Mouse (Mus musculus) MEL (cell line): ENCODE results near the gene Mettl13. TPM values are rescaled to one million over a fixed set of nuclear protein-coding genes. Genes with fewer than 3 reads are reported as not detected.
A peak's percentile ranks its signal among the peaks of the same experiment; 100 is the strongest.

Experiments used
- DNase-seq: peaks from one replicate; pipeline ENCODE4 v3.0.0; 2011; ENCODE audit warnings: low read depth, low spot score
- H3K27ac ChIP-seq: 2 replicates; pipeline ENCODE4 v1.5.1; 2012; ENCODE audit warnings: low read depth, mild to moderate bottlenecking, control low read depth, low read length, moderate library complexity; ENCODE audit not compliant: control insufficient read depth
- H3K27me3 ChIP-seq, 2 experiments: fragments of 150-350 bp in 1 of 2; sonication (generic) in 1 of 2; 2 replicates each; pipeline ENCODE4 v1.6.1; 2012; ENCODE audit warnings: low read length in 2 of 2, mild to moderate bottlenecking in 2 of 2, improper control_type of control experiment in 1 of 2, moderate library complexity in 1 of 2; ENCODE audit not compliant: insufficient read depth in 2 of 2, control insufficient read depth in 1 of 2
- H3K36me3 ChIP-seq, 2 experiments: 2 replicates each; pipeline ENCODE4 v1.6.1; 2012 to 2014; ENCODE audit warnings: low read length in 2 of 2, improper control_type of control experiment in 1 of 2, inconsistent platforms in 1 of 2, mild to moderate bottlenecking in 1 of 2; ENCODE audit not compliant: insufficient read depth in 2 of 2, control insufficient read depth in 1 of 2
- H3K4me1 ChIP-seq, 2 experiments: fragments of 150-350 bp in 1 of 2; sonication (generic) in 1 of 2; 2 replicates each; pipeline ENCODE4 v1.6.1; 2012; ENCODE audit warnings: low read length in 2 of 2, improper control_type of control experiment in 1 of 2, mild to moderate bottlenecking in 1 of 2; ENCODE audit not compliant: insufficient read depth in 2 of 2, control insufficient read depth in 1 of 2
- H3K4me3 ChIP-seq, 2 experiments: fragments of 150-350 bp in 1 of 2; sonication (generic) in 1 of 2; 2 replicates each; pipeline ENCODE4 v1.5.1; 2012; ENCODE audit warnings: low read depth in 2 of 2, low read length in 2 of 2, mild to moderate bottlenecking in 2 of 2, moderate library complexity in 2 of 2, control low read depth in 1 of 2, improper control_type of control experiment in 1 of 2; ENCODE audit not compliant: control insufficient read depth in 1 of 2, insufficient read depth in 1 of 2
- H3K79me2 ChIP-seq: 2 replicates; pipeline ENCODE4 v1.6.1; 2012; ENCODE audit warnings: mild to moderate bottlenecking, low read length, moderate library complexity; ENCODE audit not compliant: control insufficient read depth, poor library complexity, insufficient read depth
- H3K9ac ChIP-seq: 2 replicates; pipeline ENCODE4 v1.6.1; 2012; ENCODE audit warnings: low read depth, mild to moderate bottlenecking, control low read depth, low read length, moderate library complexity; ENCODE audit not compliant: control insufficient read depth, poor library complexity, severe bottlenecking
- H3K9me3 ChIP-seq: fragments of 150-350 bp; sonication (generic); replicated peaks from 2 replicates; pipeline ENCODE4 v1.6.1; 2012; ENCODE audit warnings: mild to moderate bottlenecking, low read length, improper control_type of control experiment, moderate library complexity; ENCODE audit not compliant: insufficient read depth
- BHLHE40 ChIP-seq: IDR thresholded peaks from 2 replicates; pipeline ENCODE4 v1.6.1; 2012; ENCODE audit warnings: low read depth, mild to moderate bottlenecking, inconsistent platforms, low read length, improper control_type of control experiment, borderline replicate concordance
- CHD1 ChIP-seq: IDR thresholded peaks from 2 replicates; pipeline ENCODE4 v1.6.1; 2012; ENCODE audit warnings: low read depth, mild to moderate bottlenecking, inconsistent platforms, low read length, improper control_type of control experiment
- CHD2 ChIP-seq: IDR thresholded peaks from 2 replicates; pipeline ENCODE4 v1.6.1; 2011; ENCODE audit warnings: low read length, improper control_type of control experiment
- ELF1 ChIP-seq: IDR thresholded peaks from 2 replicates; pipeline ENCODE4 v1.6.1; 2014; ENCODE audit warnings: low read depth, mild to moderate bottlenecking, inconsistent platforms, low read length, improper control_type of control experiment, moderate library complexity
- EP300 ChIP-seq, 2 experiments: IDR thresholded peaks; 2 replicates each; pipeline ENCODE4 v1.6.1; 2011; ENCODE audit warnings: improper control_type of control experiment in 2 of 2, low read length in 2 of 2, low read depth in 1 of 2, mild to moderate bottlenecking in 1 of 2
- ETS1 ChIP-seq: IDR thresholded peaks from 2 replicates; pipeline ENCODE4 v1.6.1; 2012; ENCODE audit warnings: low read depth, mild to moderate bottlenecking, inconsistent platforms, low read length, improper control_type of control experiment, moderate library complexity
- GABPA ChIP-seq: IDR thresholded peaks from 2 replicates; pipeline ENCODE4 v1.6.1; 2012; ENCODE audit warnings: low read depth, mild to moderate bottlenecking, inconsistent platforms, low read length, improper control_type of control experiment, moderate library complexity
- GATA1 ChIP-seq: IDR thresholded peaks from 2 replicates; pipeline ENCODE4 v1.6.1; 2011; ENCODE audit warnings: low read depth, low read length, improper control_type of control experiment
- KAT2A ChIP-seq: conservative IDR thresholded peaks from 2 replicates; pipeline ENCODE4 v1.6.1; 2012; ENCODE audit warnings: low read depth, low read length, improper control_type of control experiment, inconsistent platforms
- MAFK ChIP-seq: IDR thresholded peaks from 2 replicates; pipeline ENCODE4 v1.6.1; 2011; ENCODE audit warnings: low read depth, mild to moderate bottlenecking, low read length, improper control_type of control experiment, borderline replicate concordance
- MYB ChIP-seq: IDR thresholded peaks from 2 replicates; pipeline ENCODE4 v1.6.1; 2011; ENCODE audit warnings: mild to moderate bottlenecking, low read depth, low read length, improper control_type of control experiment
- RCOR1 ChIP-seq: IDR thresholded peaks from 2 replicates; pipeline ENCODE4 v1.6.1; 2012; ENCODE audit warnings: low read depth, mild to moderate bottlenecking, inconsistent platforms, low read length, improper control_type of control experiment
- USF1 ChIP-seq: IDR thresholded peaks from 2 replicates; pipeline ENCODE4 v1.6.1; 2014; ENCODE audit warnings: low read depth, mild to moderate bottlenecking, inconsistent platforms, low read length, improper control_type of control experiment, moderate library complexity
- ZC3H11A ChIP-seq: IDR thresholded peaks from 2 replicates; pipeline ENCODE4 v1.6.1; 2012; ENCODE audit warnings: low read depth, mild to moderate bottlenecking, inconsistent platforms, low read length, improper control_type of control experiment
- polyA plus RNA-seq, 2 experiments: library from polyadenylated mRNA; stranded (reverse) in 1 of 2; unstranded in 1 of 2; fragments of >175 nt in 1 of 2; fragments of >200 nt in 1 of 2; gene quantifications; 2 replicates each; pipeline versions ENCODE4 v1.2.1 to v1.2.4; 2012; ENCODE audit warnings: low replicate concordance in 2 of 2, low read depth in 1 of 2; ENCODE audit not compliant: insufficient read length in 2 of 2, insufficient read depth in 1 of 2, missing spikeins in 1 of 2
- total RNA-seq: library from RNA; depleted of rRNA; stranded (reverse); fragments of 300-350 nt; gene quantifications from 2 replicates; pipeline ENCODE4 v1.2.3, GENCODE M21; 2012; rRNA removed

Gene Mettl13
- total and polyA plus RNA-seq, 3 experiments, result 29.1 to 60.1 TPM; not detected in 1

- Histone ChIP-seq H3K9ac (no peak overlapping the region), H3K27me3 (no peaks in the 10 kb centered on the region; a peak in 1 of 4 replicates), H3K4me1 (peaks cover 2 to 17% of the 10 kb centered on the region in 2 experiments), H3K9me3 (no peaks in the 10 kb centered on the region), H3K4me3 (no peak overlapping the region), H3K79me2 (no peaks in the 10 kb centered on the region), H3K27ac (no peak overlapping the region), H3K36me3 (peaks cover 0 to 27% of the 10 kb centered on the region in 2 experiments; a peak in 2 of 4 replicates)
- TF ChIP-seq ZC3H11A (no peak), GABPA (no peak), RCOR1 (no peak), USF1 (no peak), KAT2A (no peak), ETS1 (no peak), ELF1 (no peak), CHD2 (no peak), CHD1 (no peak), MAFK (no peak), BHLHE40 (no peak)
- no peak for DNase-seq
Measured at GRCm38 (mm10) chr1:162506516-162506915, 41.8 kb downstream of the Mettl13 start.

GRCm38 (mm10) chr1:162505649-162506048 lies 42.7 kb downstream of the Mettl13 start:
- TF ChIP-seq GATA1 (peak; percentile 44; the same call in 1 of the 2 replicates), MYB (no peak), RCOR1 (peak; percentile 53; the same call in 1 of the 2 replicates), EP300 (IDR thresholded peaks at IDR 0.05; ENCODE audit: low read depth in 1 of 2, low read length in 2 of 2) (peak in 1 of 2 experiments; percentile 64; a peak in 1 of 4 replicates)
- TF ChIP-seq, all 39 proteins: peak for 3
- peak; percentile 73 for DNase-seq
- Histone ChIP-seq H3K79me2 (no peaks in the 10 kb centered on the region), H3K27ac (peak overlapping the region; percentile 46), H3K4me3 (no peak overlapping the region; a peak in 1 of 4 replicates), H3K9me3 (no peaks in the 10 kb centered on the region), H3K4me1 (peaks cover 2 to 17% of the 10 kb centered on the region in 2 experiments), H3K9ac (no peak overlapping the region), H3K36me3 (peaks cover 0 to 27% of the 10 kb centered on the region in 2 experiments; a peak in 2 of 4 replicates), H3K27me3 (no peaks in the 10 kb centered on the region; a peak in 1 of 4 replicates)

Other genes with a start within 250 kb of the Mettl13 start
- gene Dnm3, start 70.5 kb downstream of the Mettl13 start, total RNA-seq, result not detected in 2 replicates
- not detected for gene Dnm3, start 70.5 kb downstream of the Mettl13 start, polyA plus RNA-seq
- 9.6 and 11.8 TPM in 2 replicates for gene Vamp4, start 22.0 kb upstream of the Mettl13 start, total RNA-seq
- 10 to 100 TPM in 1 of 2 experiments, not detected in 1; 17.1 TPM for gene Vamp4, start 22.0 kb upstream of the Mettl13 start, polyA plus RNA-seq
- gene Myoc, start 90.6 kb upstream of the Mettl13 start, total RNA-seq, result not detected in 2 replicates
- not detected for gene Myoc, start 90.6 kb upstream of the Mettl13 start, polyA plus RNA-seq
- gene Myocos, start 109.7 kb upstream of the Mettl13 start, total RNA-seq, result not detected in 2 replicates
- not detected for gene Myocos, start 109.7 kb upstream of the Mettl13 start, polyA plus RNA-seq
- gene Prrc2c, start 192.0 kb upstream of the Mettl13 start, total RNA-seq, result 55.5 and 67.7 TPM in 2 replicates
- gene Prrc2c, start 192.0 kb upstream of the Mettl13 start, polyA plus RNA-seq, result 100 to 1,000 TPM; 142 to 343 TPM